Mouse (Mus musculus) E14TG2a.4 (cell line): ENCODE data around the gene Aif1.

ENCODE experiments used
- CTCF ChIP-seq: conservative IDR thresholded peaks from 2 replicates; pipeline ENCODE4 v1.5.1; 2014; ENCODE audit warnings: low read length
- NANOG ChIP-seq: IDR thresholded peaks from 2 replicates; pipeline ENCODE4 v1.6.1; 2014; ENCODE audit warnings: borderline replicate concordance, low read length, mixed read lengths
- POU5F1 ChIP-seq: IDR thresholded peaks from 2 replicates; pipeline ENCODE4 v1.6.1; 2014; ENCODE audit warnings: low read length, borderline replicate concordance

DNA sequence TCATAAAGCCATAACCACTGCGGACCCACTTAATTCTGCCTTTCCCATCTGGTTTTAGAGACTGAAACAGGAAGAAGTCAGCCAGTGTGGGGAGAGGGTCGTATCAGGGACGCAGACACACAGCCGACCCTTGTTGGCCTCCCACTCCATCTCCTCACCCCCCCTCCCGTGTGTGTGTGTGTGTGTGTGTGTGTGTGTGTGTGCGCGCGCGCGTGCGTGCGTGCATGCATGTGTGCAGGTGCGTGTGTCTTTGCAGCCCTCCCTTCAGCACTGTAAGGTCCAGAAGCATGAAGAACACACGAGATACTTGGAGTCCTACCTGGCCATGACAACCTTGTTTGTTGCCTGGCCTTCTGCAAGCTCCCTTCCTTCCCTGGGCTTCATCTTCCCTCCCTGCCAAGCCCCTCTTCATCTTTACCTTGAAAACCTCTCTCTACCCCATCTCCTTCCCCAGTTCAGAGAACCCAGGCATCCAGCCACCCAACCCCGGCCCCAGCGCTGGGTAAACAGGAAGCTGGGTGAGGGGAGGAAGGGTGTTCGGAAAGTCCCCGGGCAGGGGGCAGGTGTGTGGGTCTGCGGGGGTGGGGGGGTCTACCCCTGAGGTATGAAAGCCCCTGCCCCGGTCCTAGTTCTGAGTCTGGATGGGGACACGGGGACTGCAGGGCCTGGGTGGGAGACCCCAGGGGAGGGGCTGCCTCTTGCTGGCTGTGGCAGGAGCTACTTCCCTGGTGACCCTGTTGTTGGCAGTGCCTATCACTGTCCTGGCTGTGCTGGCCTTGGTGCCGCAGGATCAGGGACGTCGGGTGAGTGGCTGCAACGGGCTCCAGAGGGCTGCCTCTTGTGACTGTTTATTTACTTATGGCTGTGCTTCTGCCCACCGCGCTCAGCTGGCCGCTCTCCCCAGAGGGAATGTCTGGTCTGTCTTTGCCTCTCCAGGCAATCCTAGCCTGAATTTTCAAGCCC lies 18.3 kb upstream of the Aif1 start, which contains the start of gene Ltb:
- TF ChIP-seq CTCF (no peak), POU5F1 (no peak), NANOG (no peak)
